Mouse (Mus musculus): ENCODE measurements around the gene Trim8.

GRCm38 (mm10) chr19:46563603-46564002 lies 62.1 kb downstream of the Trim8 start:
- TF ChIP-seq POLR2A (IDR thresholded peaks at IDR 0.05; ENCODE audit: low read depth, low read length) (no peak), CTCF (IDR thresholded peaks at IDR 0.05; ENCODE audit: borderline replicate concordance, insufficient read depth, low read length) (no peak)
